Mouse (Mus musculus): Measurements from ENCODE around the gene Fbxw8.

The Fbxw8 gene

DNA sequence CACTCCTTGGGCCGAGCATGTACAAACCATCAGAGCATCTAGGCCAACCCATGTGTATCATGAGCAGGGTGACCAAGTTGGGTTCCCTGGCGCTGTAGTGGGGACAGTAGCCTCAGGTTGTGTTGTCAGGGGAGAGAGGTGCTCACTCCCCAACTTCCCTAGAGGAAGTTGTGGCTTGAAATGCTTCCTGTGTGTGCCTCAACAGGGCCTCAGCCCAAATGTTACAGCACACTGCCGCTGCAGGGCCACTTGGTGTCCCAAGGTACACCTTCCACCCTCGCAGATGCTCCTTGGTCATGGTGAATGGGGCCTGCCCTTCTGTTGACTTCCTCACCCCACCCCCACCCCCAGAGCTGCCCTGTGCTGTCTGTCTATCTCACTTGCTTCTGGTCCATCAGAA is 106.9 kb downstream of the Fbxw8 start:
- DNase-seq (ENCODE audit: inconsistent age in 2 of 2, low spot score in 1 of 2) = no peak

GRCm38 (mm10) chr5:118047091-118047757 is 108.0 kb downstream of the Fbxw8 start:
- DNase-seq (ENCODE audit: inconsistent age in 2 of 2, low spot score in 1 of 2) = no peak

- no peak for DNase-seq (ENCODE audit: inconsistent age in 2 of 2, low spot score in 1 of 2)
Observed at GRCm38 (mm10) chr5:118045385-118045784, 109.9 kb downstream of the Fbxw8 start.

DNA sequence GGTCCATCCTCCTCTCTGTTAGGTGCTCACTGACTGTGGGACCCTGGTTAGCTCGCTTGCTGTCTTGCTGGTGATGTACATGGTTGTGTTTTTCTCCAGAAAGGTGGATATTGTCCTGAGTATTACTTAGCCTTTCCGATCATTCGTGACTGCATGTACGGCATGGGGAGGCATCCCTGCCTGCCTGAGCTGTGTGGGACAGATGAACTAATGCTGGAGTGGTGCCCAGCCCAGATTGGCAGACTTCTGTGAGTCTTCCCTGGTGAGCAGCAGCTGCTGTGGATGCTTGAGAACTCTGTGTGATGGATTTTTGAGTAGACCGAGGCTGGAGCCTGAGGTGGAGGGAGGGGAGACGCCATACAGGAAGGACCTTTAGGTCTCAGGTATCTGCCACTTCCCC is 110.4 kb downstream of the Fbxw8 start:
- no peak for DNase-seq (ENCODE audit: inconsistent age in 2 of 2, low spot score in 1 of 2)

DNA sequence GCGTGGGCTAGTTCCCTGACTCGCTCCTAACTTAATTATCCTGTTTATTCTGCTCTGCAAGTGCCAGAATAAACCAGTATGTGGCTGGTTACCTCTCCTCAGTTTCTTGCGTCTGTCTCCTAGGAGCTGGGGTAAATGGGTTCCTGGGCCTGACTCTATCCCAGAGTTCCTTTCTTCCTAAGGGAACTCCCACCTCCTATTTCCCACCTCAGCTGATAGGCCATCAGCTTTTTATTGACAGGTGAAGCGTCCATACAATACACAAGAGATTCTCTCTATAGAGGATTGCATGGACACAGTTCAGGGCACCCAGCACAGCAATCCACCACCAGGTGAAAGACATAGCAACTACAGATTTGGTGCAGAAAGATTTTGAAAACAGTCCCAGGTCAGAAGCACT is 111.5 kb downstream of the Fbxw8 start:
- no peak for DNase-seq (ENCODE audit: inconsistent age in 2 of 2, low spot score in 1 of 2)

DNA sequence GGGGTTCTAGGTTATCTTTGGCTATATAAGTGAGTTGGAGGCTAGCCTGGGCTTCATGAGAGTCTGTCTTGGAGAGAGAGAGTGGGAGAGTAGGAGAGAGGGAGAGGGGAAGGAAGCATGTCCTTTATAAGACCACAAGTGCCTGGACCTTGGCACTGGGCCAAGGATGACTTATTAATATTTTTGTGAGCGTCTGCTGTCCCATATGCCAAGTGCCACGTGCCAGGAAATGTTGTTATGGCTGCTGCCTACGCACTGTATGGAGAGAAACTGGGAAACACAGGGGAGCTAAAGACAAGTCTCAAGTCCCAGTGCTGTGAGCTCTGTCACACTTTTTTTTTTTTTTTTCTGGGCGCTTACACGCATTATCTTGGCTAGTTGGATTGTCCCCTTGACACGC is 112.7 kb downstream of the Fbxw8 start:
- peak; percentile 58 to 73 for DNase-seq (ENCODE audit: inconsistent age in 2 of 2, low spot score in 1 of 2)

DNA sequence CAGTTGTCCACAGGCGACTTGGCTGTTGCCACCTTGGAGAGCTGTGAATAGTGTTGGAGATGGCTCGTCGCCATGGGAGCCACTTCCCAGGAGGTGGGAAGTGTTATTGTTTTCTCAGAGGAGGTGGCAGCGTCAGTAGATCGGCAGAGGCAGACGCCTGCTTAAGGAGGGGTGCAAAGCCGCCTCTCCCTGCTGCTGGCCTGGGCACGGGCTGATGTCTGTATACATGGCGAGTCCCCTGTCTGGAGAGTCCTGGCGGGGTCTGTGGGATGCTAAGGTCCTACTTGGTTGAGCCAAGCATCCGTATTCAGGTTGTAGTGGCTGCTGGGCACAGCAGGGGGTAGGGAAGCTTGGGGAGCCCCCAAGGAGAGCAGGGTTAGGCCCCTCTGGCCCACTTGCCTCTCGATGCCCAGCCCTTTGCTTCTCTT is 116.0 kb downstream of the Fbxw8 start:
- no peak for DNase-seq (ENCODE audit: inconsistent age in 2 of 2, low spot score in 1 of 2)

GRCm38 (mm10) chr5:118037798-118038484 is 117.3 kb downstream of the Fbxw8 start:
- peak; percentile 70 to 81 for DNase-seq (ENCODE audit: inconsistent age in 2 of 2, low spot score in 1 of 2)

DNA sequence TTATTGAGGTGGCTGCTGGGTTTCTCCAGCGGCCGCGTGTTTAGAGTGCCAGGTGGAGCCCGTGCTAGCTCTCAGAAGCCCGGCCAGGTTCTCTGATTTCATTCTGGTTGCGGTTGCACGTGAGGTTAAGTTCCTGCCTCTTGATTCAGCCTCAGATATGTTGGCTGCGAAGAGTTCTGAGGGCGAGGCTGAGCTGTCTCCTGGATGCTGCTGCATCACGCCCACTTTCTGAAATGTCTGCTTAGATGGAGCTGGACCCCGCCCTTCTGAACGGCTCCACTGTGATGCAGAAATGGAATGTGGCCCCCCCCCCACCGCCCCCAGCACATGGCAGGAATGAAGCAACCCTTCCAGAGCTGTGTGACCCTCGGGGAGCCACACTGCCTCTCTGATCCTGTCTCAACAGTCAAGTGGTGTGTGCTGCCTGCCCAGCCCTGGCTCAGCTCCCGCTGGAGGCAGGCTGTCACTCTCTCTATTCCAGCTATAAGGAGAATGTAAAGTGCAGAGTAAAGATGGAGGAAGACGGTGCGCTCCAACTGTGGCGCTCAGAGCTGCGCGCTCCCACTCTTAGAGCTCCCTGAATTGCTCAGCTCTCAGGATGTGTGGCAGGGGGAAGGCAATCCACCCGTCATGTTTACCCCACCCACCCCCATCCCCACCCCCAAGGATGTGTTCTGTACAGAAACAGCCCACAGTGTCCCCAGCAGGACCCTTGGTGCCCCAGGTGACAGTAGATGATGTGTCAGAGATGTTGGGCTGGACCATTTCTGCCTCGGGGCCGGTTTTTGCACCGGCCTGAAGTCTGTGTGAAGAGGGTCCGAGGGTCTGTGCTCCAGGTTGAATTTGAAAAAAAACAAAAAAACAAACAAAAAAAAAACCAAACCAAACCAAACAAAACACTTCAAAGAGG is 118.1 kb downstream of the Fbxw8 start:
- peak in 1 of 2 experiments; percentile 31 for DNase-seq (ENCODE audit: inconsistent age in 2 of 2, low spot score in 1 of 2)

- DNase-seq (ENCODE audit: inconsistent age in 2 of 2, low spot score in 1 of 2) = peak in 1 of 2 experiments; percentile 42
Observed at GRCm38 (mm10) chr5:118035786-118036185, 119.5 kb downstream of the Fbxw8 start.

DNA sequence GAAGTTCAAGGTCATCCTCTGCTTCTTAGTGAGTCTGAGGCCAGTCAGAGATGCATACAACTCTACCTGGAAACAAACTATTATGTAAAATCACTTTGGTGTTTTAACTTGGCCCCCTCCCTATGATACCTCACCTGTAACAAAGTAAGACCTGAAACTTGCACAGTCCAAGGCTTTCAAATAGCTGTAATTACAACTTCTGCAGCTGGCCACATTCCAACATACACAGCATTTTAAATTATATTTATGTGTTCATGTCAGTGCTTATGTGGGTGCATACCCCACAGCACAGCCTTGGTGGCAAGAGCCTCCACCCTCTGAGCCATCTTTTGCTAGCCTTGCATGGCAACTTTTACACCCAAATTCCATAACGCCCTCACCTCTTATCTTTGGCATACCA is 120.6 kb downstream of the Fbxw8 start:
- DNase-seq (ENCODE audit: inconsistent age in 2 of 2, low spot score in 1 of 2) = no peak

DNA sequence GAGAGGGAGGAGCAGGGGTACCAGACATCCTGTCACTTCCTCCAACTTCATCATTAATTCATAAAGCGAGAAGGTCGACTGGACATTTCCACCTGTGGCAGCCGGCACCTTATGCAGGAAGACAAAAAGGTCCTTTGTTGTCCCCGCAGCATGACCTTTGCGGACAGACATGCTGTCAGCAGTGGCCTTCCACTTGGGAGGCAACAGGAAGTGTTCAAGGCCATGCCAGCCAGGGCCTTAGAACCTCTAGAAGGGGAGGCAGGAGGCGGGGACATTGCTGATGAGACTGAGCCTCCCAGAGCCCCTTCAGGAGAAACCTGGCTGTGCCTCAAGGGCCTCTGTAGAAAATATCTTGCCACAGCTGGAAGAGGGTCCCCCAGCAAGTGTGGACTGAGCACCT is 121.5 kb downstream of the Fbxw8 start:
- DNase-seq (ENCODE audit: inconsistent age in 2 of 2, low spot score in 1 of 2) = peak; percentile 84 to 88

- no peak for DNase-seq (ENCODE audit: inconsistent age in 2 of 2, low spot score in 1 of 2)
Observed at GRCm38 (mm10) chr5:118033328-118033727, 121.9 kb downstream of the Fbxw8 start.

DNA sequence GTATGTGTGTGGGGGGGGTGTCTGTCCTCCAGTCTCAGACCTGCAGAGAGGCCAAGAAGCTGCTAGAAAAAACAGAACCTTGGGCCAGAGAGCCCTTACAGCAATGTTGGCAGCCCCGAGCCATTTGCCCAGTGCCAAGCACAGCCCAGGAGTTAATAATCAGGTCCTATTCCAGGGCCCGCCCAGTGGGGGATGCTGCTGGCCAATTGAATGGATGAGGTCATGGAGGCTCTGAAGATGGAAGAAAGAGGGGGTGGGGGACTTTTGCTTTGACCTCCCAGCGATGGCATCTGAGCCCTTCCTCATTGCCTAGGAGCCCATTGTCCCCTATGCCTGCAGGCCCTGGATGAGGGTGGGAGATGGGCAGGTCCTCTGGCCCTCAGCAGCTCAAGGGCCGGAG is 123.8 kb downstream of the Fbxw8 start:
- DNase-seq (ENCODE audit: inconsistent age in 2 of 2, low spot score in 1 of 2) = no peak

GRCm38 (mm10) chr5:118031059-118031458 is 124.2 kb downstream of the Fbxw8 start:
- peak; percentile 86 for DNase-seq (ENCODE audit: inconsistent age in 2 of 2, low spot score in 1 of 2)

GRCm38 (mm10) chr5:118030022-118030675 is 125.1 kb downstream of the Fbxw8 start:
- peak in 1 of 2 experiments; percentile 52 for DNase-seq (ENCODE audit: inconsistent age in 2 of 2, low spot score in 1 of 2)

DNA sequence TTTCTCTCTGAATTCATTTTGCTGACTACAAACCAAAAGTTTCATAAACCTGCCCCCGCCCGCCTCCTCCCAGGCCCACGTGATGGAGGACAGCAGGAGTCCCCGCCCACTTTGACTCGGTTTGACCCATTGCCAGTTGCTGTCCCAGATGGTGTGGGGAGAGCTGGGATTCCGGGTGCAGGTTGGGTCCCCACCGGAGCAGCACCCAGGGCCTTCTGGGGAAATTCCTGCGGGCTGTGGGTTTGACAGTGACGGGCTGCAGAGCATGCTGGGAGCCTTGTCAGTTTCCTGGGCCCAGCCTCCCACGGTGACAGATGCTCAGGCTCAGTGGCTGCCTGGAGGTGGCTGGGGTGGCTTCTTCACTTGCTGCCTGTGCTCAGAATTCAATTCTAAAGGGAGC is 125.8 kb downstream of the Fbxw8 start:
- peak; percentile 74 to 85 for DNase-seq (ENCODE audit: inconsistent age in 2 of 2, low spot score in 1 of 2)

GRCm38 (mm10) chr5:118029035-118029408 is 126.2 kb downstream of the Fbxw8 start:
- no peak for DNase-seq (ENCODE audit: inconsistent age in 2 of 2, low spot score in 1 of 2)

GRCm38 (mm10) chr5:118028191-118029034 is 126.9 kb downstream of the Fbxw8 start:
- peak; percentile 78 to 88 for DNase-seq (ENCODE audit: inconsistent age in 2 of 2, low spot score in 1 of 2)

DNA sequence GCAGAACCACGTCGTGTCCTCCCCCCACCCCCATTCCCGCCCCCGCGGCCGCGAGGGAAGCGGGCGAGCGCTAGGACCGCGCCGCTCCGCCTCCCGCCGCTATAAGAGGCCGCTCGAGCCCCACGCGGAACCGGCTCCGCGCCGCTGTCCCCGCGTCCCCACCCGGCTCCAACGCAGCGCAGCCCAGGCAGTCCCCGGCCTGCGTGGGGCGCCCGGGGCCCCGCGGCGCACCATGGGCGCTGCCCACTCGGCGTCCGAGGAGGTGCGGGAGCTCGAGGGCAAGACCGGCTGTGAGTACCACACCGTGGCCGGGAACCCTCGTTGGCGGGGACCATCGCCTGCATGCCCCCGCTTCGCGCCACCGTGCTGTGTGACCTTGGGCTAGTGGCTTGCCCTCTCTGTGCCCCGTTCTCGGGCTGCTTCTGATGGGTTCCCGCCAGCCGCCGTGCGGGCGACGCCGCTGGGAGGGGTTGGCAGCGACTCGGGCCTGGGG is 127.5 kb downstream of the Fbxw8 start, which contains the start of gene Tesc:
TSS of gene Tesc (plus strand) at position 46 of the 493 bp plus-strand sequence.
- DNase-seq (ENCODE audit: inconsistent age in 2 of 2, low spot score in 1 of 2) = peak; percentile 72 to 88

Measured in adrenal gland, adult (tissue).